Mouse (Mus musculus) kidney, postnatal 0 days (tissue): ENCODE measurements around the gene Morc1. TPM values are rescaled to one million over a fixed set of nuclear protein-coding genes. Genes with fewer than 3 reads are reported as not detected.

Experiments
- ATAC-seq: fragments of 200-750 bp; cut with Nextera tagmentation; replicated peaks from 2 replicates; pipeline ENCODE4 v1.8.0; 2017; ENCODE audit warnings: low read depth, moderate number of reproducible peaks, moderate TSS enrichment, moderate library complexity; ENCODE audit not compliant: low FRiP score
- DNase-seq: peaks from one replicate; pipeline ENCODE4 v3.0.0-alpha.2; 2016; ENCODE audit warnings: low spot score
- H3K27ac ChIP-seq: fragments of 300-500 bp; sonication (generic); 2 replicates; pipeline ENCODE4 v1.5.1; 2014; ENCODE audit warnings: mild to moderate bottlenecking
- H3K27me3 ChIP-seq: fragments of 300-500 bp; sonication (generic); 2 replicates; pipeline ENCODE4 v1.6.1; 2014; ENCODE audit warnings: low read length, mixed read lengths; ENCODE audit not compliant: insufficient read depth
- H3K36me3 ChIP-seq: fragments of 300-500 bp; sonication (generic); 2 replicates; pipeline ENCODE4 v1.6.1; 2014; ENCODE audit warnings: low read length, mixed read lengths; ENCODE audit not compliant: insufficient read depth
- H3K4me1 ChIP-seq: fragments of 300-500 bp; sonication (generic); replicated peaks from 2 replicates; pipeline ENCODE4 v1.6.1; 2014; ENCODE audit warnings: antibody characterized with exemption, low read length, mixed read lengths; ENCODE audit not compliant: insufficient read depth
- H3K4me2 ChIP-seq: fragments of 300-500 bp; sonication (generic); 2 replicates; pipeline ENCODE4 v1.6.1; 2014; ENCODE audit warnings: mild to moderate bottlenecking, low read length, moderate library complexity, mixed read lengths
- H3K4me3 ChIP-seq: fragments of 300-500 bp; sonication (generic); replicated peaks from 2 replicates; pipeline ENCODE4 v1.5.1; 2014; ENCODE audit warnings: low read depth, low read length
- H3K9ac ChIP-seq: fragments of 300-500 bp; sonication (generic); 2 replicates; pipeline ENCODE4 v1.6.1; 2014; ENCODE audit warnings: low read depth, low read length
- H3K9me3 ChIP-seq: fragments of 300-500 bp; sonication (generic); replicated peaks from 2 replicates; pipeline ENCODE4 v1.6.1; 2016; ENCODE audit warnings: low read length, inconsistent platforms, mixed read lengths
- CTCF ChIP-seq: IDR thresholded peaks from 2 replicates; pipeline ENCODE4 v1.5.1; 2016; ENCODE audit warnings: antibody characterized with exemption, low read depth, mild to moderate bottlenecking, moderate library complexity
- WGBS: fragments of 180-500 bp; shearing (Covaris S2); extraction: QIAGEN DNeasy Blood & Tissue Kit; methylation state at CpG from one replicate; pipeline ENCODE4 v1.1.7; 2014; 5-methylcytosine and 5-hydroxymethylcytosine counted together
- polyA plus RNA-seq: library from polyadenylated mRNA; unstranded; fragments of >200 nt; fragmentation: Nextera tagmentation; extraction: Ambion mirVana; gene quantifications from 2 replicates; pipeline ENCODE4 v1.2.1, GENCODE M21; 2015

The Morc1 gene
- polyA plus RNA-seq, 1 experiment from 2014 or later = 0.08 TPM

- no peak for DNase-seq
- no peak overlapping the region for H3K4me2 ChIP-seq
- no peaks in the 10 kb centered on the region for H3K27me3 ChIP-seq
- no peak for ATAC-seq
- no peaks in the 10 kb centered on the region for H3K9me3 ChIP-seq
- no peak overlapping the region for H3K27ac ChIP-seq
- 44% methylated on average over 3 of the region's 3 CpGs for WGBS
- no peaks in the 10 kb centered on the region for H3K36me3 ChIP-seq
- H3K4me3 ChIP-seq = no peak overlapping the region
- H3K4me1 ChIP-seq = no peaks in the 10 kb centered on the region
- no peak overlapping the region for H3K9ac ChIP-seq
- TF ChIP-seq CTCF = no peak
Measured at GRCm38 (mm10) chr16:48453264-48453663, 22.2 kb downstream of the Morc1 start.

DNA sequence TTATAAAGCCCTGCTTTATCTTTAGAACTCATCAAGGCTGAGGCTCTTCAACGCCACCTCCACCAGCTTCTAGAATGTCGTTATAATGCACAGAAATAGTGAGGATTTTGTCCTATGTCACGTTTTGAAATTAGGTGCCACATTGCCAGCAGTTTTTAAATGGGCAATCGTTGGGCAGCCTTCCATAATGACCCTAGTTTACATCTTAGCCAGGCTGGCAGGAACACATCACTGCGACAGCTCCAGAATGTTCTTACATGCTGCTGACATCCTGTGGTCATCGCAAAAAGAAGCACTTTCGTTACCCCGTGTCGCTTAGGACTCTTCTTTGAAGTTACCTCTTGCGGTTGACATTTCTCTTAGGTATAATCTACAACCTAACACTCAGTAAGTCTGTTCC lies 42.4 kb downstream of the Morc1 start:
- no peaks in the 10 kb centered on the region for H3K9me3 ChIP-seq
- no peak for DNase-seq
- H3K4me3 ChIP-seq = no peak overlapping the region
- H3K9ac ChIP-seq = no peak overlapping the region
- ATAC-seq = no peak
- H3K27ac ChIP-seq = no peak overlapping the region
- 86% methylated on average over 10 of the region's 10 CpGs for WGBS
- H3K36me3 ChIP-seq = no peaks in the 10 kb centered on the region
- TF ChIP-seq CTCF = no peak
- no peak overlapping the region for H3K4me2 ChIP-seq
- H3K4me1 ChIP-seq = no peaks in the 10 kb centered on the region
- H3K27me3 ChIP-seq = no peaks in the 10 kb centered on the region

DNA sequence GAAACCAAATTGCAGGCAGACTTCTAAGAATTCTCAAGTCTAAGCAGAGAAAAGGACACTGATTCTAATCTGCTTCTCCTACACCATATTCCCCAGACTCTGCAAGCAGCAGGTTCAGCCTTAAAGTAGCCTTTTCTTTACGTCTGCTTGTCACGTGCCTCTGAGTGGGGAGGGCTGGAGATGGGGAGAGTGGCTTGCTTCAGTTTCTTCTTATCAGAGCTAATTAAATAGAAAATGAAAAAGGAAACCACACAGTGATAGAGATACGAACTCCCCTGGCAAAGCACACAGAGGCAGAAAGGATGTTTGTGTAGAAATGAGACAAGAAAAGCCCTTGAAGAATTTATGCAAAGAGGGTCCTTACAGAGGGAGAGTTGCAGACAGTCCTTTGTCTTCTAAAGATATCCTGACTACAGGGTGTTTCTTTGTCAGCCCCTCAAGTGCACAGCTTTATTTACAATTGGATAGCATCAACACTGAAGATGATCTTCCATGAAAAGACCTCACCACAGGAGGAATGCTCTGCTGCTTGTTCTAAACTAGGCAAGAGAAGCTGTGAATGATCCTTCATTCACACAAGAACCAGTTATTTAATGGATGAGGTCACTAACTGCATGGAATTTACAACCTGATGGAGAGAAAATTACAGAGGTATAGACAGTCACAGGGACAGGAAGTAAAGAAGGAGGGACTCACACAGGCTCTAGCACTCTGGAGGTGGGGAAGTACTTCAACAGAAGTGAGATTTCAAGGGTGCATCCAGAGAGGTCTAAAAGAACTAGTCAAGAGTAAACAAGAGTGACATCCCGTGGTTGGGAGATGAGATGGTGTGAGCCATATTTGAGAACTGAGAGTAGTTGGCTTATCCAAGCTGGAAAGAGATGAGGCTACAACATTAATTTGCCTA lies 44.1 kb downstream of the Morc1 start:
- Histone ChIP-seq H3K9ac (no peak overlapping the region), H3K9me3 (no peaks in the 10 kb centered on the region), H3K4me2 (no peak overlapping the region), H3K27ac (no peak overlapping the region), H3K4me1 (no peaks in the 10 kb centered on the region), H3K36me3 (no peaks in the 10 kb centered on the region), H3K27me3 (no peaks in the 10 kb centered on the region), H3K4me3 (no peak overlapping the region)
- no peak for DNase-seq
- no peak for ATAC-seq
- 36% methylated on average over 4 of the region's 4 CpGs for WGBS
- TF ChIP-seq CTCF = no peak

- no peak for DNase-seq
- no peak overlapping the region for H3K4me2 ChIP-seq
- no peaks in the 10 kb centered on the region for H3K27me3 ChIP-seq
- no peaks in the 10 kb centered on the region for H3K4me1 ChIP-seq
- no peak overlapping the region for H3K4me3 ChIP-seq
- no peak for ATAC-seq
- WGBS = 70% methylated on average over 8 of the region's 8 CpGs
- no peak overlapping the region for H3K9ac ChIP-seq
- no peak for TF ChIP-seq CTCF
- H3K27ac ChIP-seq = no peak overlapping the region
- no peaks in the 10 kb centered on the region for H3K9me3 ChIP-seq
- H3K36me3 ChIP-seq = no peaks in the 10 kb centered on the region
Measured at GRCm38 (mm10) chr16:48479266-48479848, 48.3 kb downstream of the Morc1 start.

- no peak overlapping the region for H3K9ac ChIP-seq
- H3K9me3 ChIP-seq = no peaks in the 10 kb centered on the region
- no peak overlapping the region for H3K27ac ChIP-seq
- H3K4me1 ChIP-seq = no peaks in the 10 kb centered on the region
- ATAC-seq = no peak
- H3K4me3 ChIP-seq = no peak overlapping the region
- WGBS = 86% methylated on average over 5 of the region's 5 CpGs
- no peak for DNase-seq
- H3K36me3 ChIP-seq = no peaks in the 10 kb centered on the region
- H3K4me2 ChIP-seq = no peak overlapping the region
- no peak for TF ChIP-seq CTCF
- H3K27me3 ChIP-seq = no peaks in the 10 kb centered on the region
Measured at GRCm38 (mm10) chr16:48516776-48517499, 85.9 kb downstream of the Morc1 start.

GRCm38 (mm10) chr16:48519569-48519968 lies 88.5 kb downstream of the Morc1 start:
- H3K9ac ChIP-seq = no peak overlapping the region

More at GRCm38 (mm10) chr16:48519569-48519968, 88.5 kb downstream of the Morc1 start:
- Histone ChIP-seq H3K9me3 (no peaks in the 10 kb centered on the region), H3K4me2 (no peak overlapping the region), H3K36me3 (no peaks in the 10 kb centered on the region), H3K4me1 (no peaks in the 10 kb centered on the region), H3K4me3 (no peak overlapping the region), H3K27ac (no peak overlapping the region), H3K27me3 (no peaks in the 10 kb centered on the region)
- TF ChIP-seq CTCF = no peak
- DNase-seq = no peak
- ATAC-seq = no peak
